17 mouse cellular contexts compared by ENCODE assay signal in genomic region chr1:87871546-87871945, GRCm38 (mm10). TPM values are rescaled to one million over a fixed set of nuclear protein-coding genes. Genes with fewer than 3 reads are reported as not detected.
DNase-seq lines count a peak whose midpoint lies in the region; ATAC-seq and TF ChIP-seq lines count a peak whose summit lies in the region.
"Had no signal": no experiment of that assay in that cellular context is flagged by ENCODE, and none has a peak within 500 bp of the region (broad histone marks: within the 10 kb centered on the region; RNA-seq: fewer than 3 reads in every experiment).

No protein-coding gene starts in this region.

- peaks cover 16% of the 10 kb centered on the region for H3K4me1 ChIP-seq in kidney, embryonic 16.5 days (ENCODE audit: insufficient read depth, low read length)
- peaks cover 14% of the 10 kb centered on the region for H3K4me1 ChIP-seq in liver, postnatal 0 days (ENCODE audit: insufficient read depth)
- H3K4me1 ChIP-seq: forebrain, embryonic 10.5 days; hindbrain, embryonic 15.5 days; midbrain, embryonic 15.5 days had no signal

- no peak overlapping the region for H3K9ac ChIP-seq in kidney, embryonic 16.5 days (replicated peaks; ENCODE audit: low read length)
- no peak overlapping the region for H3K9ac ChIP-seq in liver, postnatal 0 days (replicated peaks)
- H3K9ac ChIP-seq: hindbrain, embryonic 15.5 days; midbrain, embryonic 15.5 days had no signal

- no peak for TF ChIP-seq EP300 in liver, postnatal 0 days (IDR thresholded peaks at IDR 0.05; ENCODE audit: low read depth)

- peak overlapping the region; percentile 46; the same call in 1 of the 2 replicates for H3K27ac ChIP-seq in kidney, embryonic 16.5 days (ENCODE audit: low read length)
- no peak overlapping the region for H3K27ac ChIP-seq in liver, postnatal 0 days (ENCODE audit: low read depth)
- H3K27ac ChIP-seq: forebrain, embryonic 10.5 days; heart, adult 2 months; hindbrain, embryonic 15.5 days; midbrain, embryonic 15.5 days had no signal

- no peak for TF ChIP-seq CTCF in liver, postnatal 0 days (IDR thresholded peaks at IDR 0.05; ENCODE audit: low read depth)

- ATAC-seq in cerebellum, adult (ENCODE audit: insufficient number of reproducible peaks, low FRiP score, low TSS enrichment): peak; percentile 45; the same call in 1 of the 2 replicates
- ATAC-seq in kidney, embryonic 16.5 days (ENCODE audit: low FRiP score, low TSS enrichment): no peak
- no peak for ATAC-seq in liver, postnatal 0 days
- ATAC-seq: midbrain, embryonic 15.5 days had no signal

- no peaks in the 10 kb centered on the region for H3K9me3 ChIP-seq in kidney, embryonic 16.5 days (ENCODE audit: low read length)
- no peaks in the 10 kb centered on the region for H3K9me3 ChIP-seq in liver, postnatal 0 days (ENCODE audit: low read length)
- H3K9me3 ChIP-seq: forebrain, embryonic 10.5 days; hindbrain, embryonic 15.5 days; midbrain, embryonic 15.5 days had no signal

- no peak for DNase-seq in cerebellum, adult 11 months
- no peak for DNase-seq in kidney, postnatal 10 days
- peak; percentile 51 for DNase-seq in Muller cell, postnatal 12 days (ENCODE audit: inconsistent ontology term)
- DNase-seq in cerebellum, postnatal 36 days: peak; percentile 38 to 54
- no peak for DNase-seq in liver, postnatal 0 days
- no peak for DNase-seq in urinary bladder, postnatal 25 days (ENCODE audit: low spot score)
- DNase-seq: adrenal gland, postnatal 36 days; kidney, adult 18-20 months; lung, adult 18-20 months; retina, postnatal 1 day; thymus, adult 18-20 months had no signal

- H3K36me3 ChIP-seq in kidney, embryonic 16.5 days (ENCODE audit: insufficient read depth, low read length): no peaks in the 10 kb centered on the region
- H3K36me3 ChIP-seq in liver, postnatal 0 days (replicated peaks; ENCODE audit: insufficient read depth, low read length): no peaks in the 10 kb centered on the region
- H3K36me3 ChIP-seq: hindbrain, embryonic 15.5 days; midbrain, embryonic 15.5 days had no signal

- no peaks in the 10 kb centered on the region for H3K27me3 ChIP-seq in kidney, embryonic 16.5 days (ENCODE audit: insufficient read depth, low read length)
- no peaks in the 10 kb centered on the region for H3K27me3 ChIP-seq in liver, postnatal 0 days (ENCODE audit: insufficient read depth, low read length)
- H3K27me3 ChIP-seq: hindbrain, embryonic 15.5 days; midbrain, embryonic 15.5 days had no signal

- H3K4me2 ChIP-seq in kidney, embryonic 16.5 days (replicated peaks; ENCODE audit: low read depth, low read length): no peak overlapping the region
- no peak overlapping the region for H3K4me2 ChIP-seq in liver, postnatal 0 days (ENCODE audit: low read depth, low read length)
- H3K4me2 ChIP-seq: hindbrain, embryonic 15.5 days; midbrain, embryonic 15.5 days had no signal

- H3K4me3 ChIP-seq in kidney, embryonic 16.5 days (ENCODE audit: low read length): no peak overlapping the region
- H3K4me3 ChIP-seq in liver, postnatal 0 days (ENCODE audit: low read depth, low read length): no peak overlapping the region
- H3K4me3 ChIP-seq: forebrain, embryonic 10.5 days; heart, adult 2 months; hindbrain, embryonic 15.5 days; midbrain, embryonic 15.5 days had no signal

RNA-seq across cellular contexts. Expression of gene Dgkd, which starts 18.5 kb away (rescaled TPM):
- 33.8 and 35.3 TPM in 2 replicates for polyA plus RNA-seq in kidney, embryonic 16.5 days (2015; fragmentation: Nextera tagmentation; extraction: Ambion mirVana)
- 8.3 and 9.1 TPM in 2 replicates for polyA plus RNA-seq in liver, postnatal 0 days (2015; fragmentation: Nextera tagmentation; extraction: Ambion mirVana)

Comparison
In these comparisons a context has a peak if more than half of its experiments do, and no peak if none do; other contexts are left out.
1. DNase-seq: peak in Muller cell, postnatal 12 days (single experiment) and cerebellum, postnatal 36 days (2 of 2); none in cerebellum, adult 11 months (single experiment), kidney, postnatal 10 days (single experiment), liver, postnatal 0 days (single experiment) and urinary bladder, postnatal 25 days (single experiment).